In genomic region chr2:121956224-121957018, GRCm38 (mm10) we compare ENCODE assay signal across 8 mouse cellular contexts. TPM values are rescaled to one million over a fixed set of nuclear protein-coding genes. Genes with fewer than 3 reads are reported as not detected.
DNase-seq lines count a peak whose midpoint lies in the region; ATAC-seq lines count a peak whose summit lies in the region.

No protein-coding gene starts in this region.

- H3K9me3 ChIP-seq in hindbrain, embryonic 13.5 days, result no peaks in the 10 kb centered on the region

- H3K36me3 ChIP-seq in hindbrain, embryonic 13.5 days, result peaks cover 4% of the 10 kb centered on the region; the same call in 1 of the 2 replicates

- ATAC-seq in hindbrain, embryonic 13.5 days (ENCODE audit: low FRiP score), result peak; percentile 97

- under 1% methylated on average over 47 of the region's 47 CpGs for WGBS in hindbrain, embryonic 13.5 days

- H3K4me2 ChIP-seq in hindbrain, embryonic 13.5 days, result peak overlapping the region; percentile 80

- H3K9ac ChIP-seq in hindbrain, embryonic 13.5 days, result peak overlapping the region; percentile 95

- no peaks in the 10 kb centered on the region for H3K27me3 ChIP-seq in hindbrain, embryonic 13.5 days

- peak overlapping the region; percentile 98 for H3K4me3 ChIP-seq in hindbrain, embryonic 13.5 days

- peak overlapping the region; percentile 92 for H3K27ac ChIP-seq in hindbrain, embryonic 13.5 days

- DNase-seq in Muller cell, postnatal 12 days (ENCODE audit: inconsistent ontology term), result peak; percentile 99
- DNase-seq in cerebellum, adult 9-11 months, result peak; percentile 96
- DNase-seq in frontal cortex, postnatal 10 days (ENCODE audit: low spot score in 2 of 2), result peak; percentile 94 to 95
- peak; percentile 92 to 96 for DNase-seq in layer of hippocampus, postnatal 25 days (ENCODE audit: extremely low spot score in 1 of 2, low spot score in 1 of 2)
- DNase-seq in lung, postnatal 25 days (ENCODE audit: low spot score), result peak; percentile 94
- peak; percentile 97 for DNase-seq in retina, embryonic 14.5 days (ENCODE audit: low spot score)
- peak; percentile 96 for DNase-seq in thymus, postnatal 4 days

- H3K4me1 ChIP-seq in hindbrain, embryonic 13.5 days (replicated peaks), result peaks cover 27% of the 10 kb centered on the region

RNA-seq across cellular contexts. Expression of gene Mageb3, which starts 0.5 kb away (rescaled TPM):
- polyA plus RNA-seq in hindbrain, embryonic 13.5 days (2015; fragmentation: Nextera tagmentation; extraction: Ambion mirVana), result 0.47 and 0.66 TPM in 2 replicates
- under 1 TPM; 0.26 to 0.27 TPM for total RNA-seq in layer of hippocampus, postnatal 25 days (2021)

RNA-seq across cellular contexts. Expression of gene Ctdspl2, which starts 0.6 kb away (rescaled TPM):
- polyA plus RNA-seq in hindbrain, embryonic 13.5 days (2015; fragmentation: Nextera tagmentation; extraction: Ambion mirVana), result 40.5 and 42.8 TPM in 2 replicates
- total RNA-seq in layer of hippocampus, postnatal 25 days (2021), result 10 to 100 TPM; 33.0 to 33.1 TPM

Comparison
In these comparisons a context has a peak if more than half of its experiments do, and no peak if none do; other contexts are left out.
1. Peak in every context shown above with its lines: DNase-seq, ATAC-seq, H3K4me3 ChIP-seq and H3K27ac ChIP-seq.